Mouse (Mus musculus): ENCODE results near the gene Cfb. TPM values are rescaled to one million over a fixed set of nuclear protein-coding genes. Genes with fewer than 3 reads are reported as not detected.

The Cfb gene
- polyA plus RNA-seq, 1 experiment = 14.9 TPM

- peaks cover 14% of the 10 kb centered on the region; the same call in 1 of the 2 replicates for H3K36me3 ChIP-seq (ENCODE audit: control insufficient read depth, insufficient read depth, low read length)
- under 1% methylated on average over 43 of the region's 45 CpGs for WGBS
- peak overlapping the region; percentile 97 for H3K4me3 ChIP-seq (ENCODE audit: control insufficient read depth, insufficient read depth, low read length)
- peak; percentile 57 for DNase-seq
- no peaks in the 10 kb centered on the region for H3K27me3 ChIP-seq (ENCODE audit: control insufficient read depth, insufficient read depth, low read length)
- peaks cover 19% of the 10 kb centered on the region for H3K4me1 ChIP-seq (replicated peaks; ENCODE audit: control insufficient read depth, insufficient read depth, low read length)
- 0 out of 2 replicates have a peak, but pooled peaks have one; percentile 36 for TF ChIP-seq POLR2A (IDR thresholded peaks at IDR 0.05; ENCODE audit: control insufficient read depth, extremely low read depth, insufficient read depth, low read length, poor library complexity)
- TF ChIP-seq CTCF (IDR thresholded peaks at IDR 0.05; ENCODE audit: borderline replicate concordance, control insufficient read depth, extremely low read depth, insufficient read depth, low read length, poor library complexity) = no peak
- peak overlapping the region; percentile 72 for H3K27ac ChIP-seq (ENCODE audit: control insufficient read depth, insufficient read depth, low read length)
Measured at GRCm38 (mm10) chr17:34899053-34899889, 37.0 kb upstream of the Cfb start.

DNA sequence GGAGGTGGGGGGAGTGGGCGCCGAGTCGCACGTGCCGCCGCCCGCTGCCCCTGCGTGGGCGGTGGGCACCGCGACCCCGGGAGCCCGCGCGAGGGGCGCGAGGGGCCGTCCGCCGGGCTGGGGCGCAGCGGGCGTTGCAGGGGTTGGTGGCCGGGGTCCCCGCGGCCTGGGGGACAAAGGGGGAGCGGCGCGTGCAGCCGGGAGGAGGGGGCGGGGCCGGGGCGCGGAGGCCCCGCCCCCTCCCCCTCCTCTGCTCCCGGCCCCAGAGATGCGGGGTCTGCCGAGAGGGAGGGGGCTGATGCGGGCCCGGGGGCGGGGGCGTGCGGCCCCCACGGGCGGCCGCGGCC, 36.4 kb upstream of the Cfb start:
- Histone ChIP-seq H3K27ac (ENCODE audit: control insufficient read depth, insufficient read depth, low read length) (peak overlapping the region; percentile 27; the same call in 1 of the 2 replicates), H3K4me1 (replicated peaks; ENCODE audit: control insufficient read depth, insufficient read depth, low read length) (peaks cover 23% of the 10 kb centered on the region), H3K36me3 (ENCODE audit: control insufficient read depth, insufficient read depth, low read length) (peaks cover 14% of the 10 kb centered on the region; the same call in 1 of the 2 replicates)

DNA sequence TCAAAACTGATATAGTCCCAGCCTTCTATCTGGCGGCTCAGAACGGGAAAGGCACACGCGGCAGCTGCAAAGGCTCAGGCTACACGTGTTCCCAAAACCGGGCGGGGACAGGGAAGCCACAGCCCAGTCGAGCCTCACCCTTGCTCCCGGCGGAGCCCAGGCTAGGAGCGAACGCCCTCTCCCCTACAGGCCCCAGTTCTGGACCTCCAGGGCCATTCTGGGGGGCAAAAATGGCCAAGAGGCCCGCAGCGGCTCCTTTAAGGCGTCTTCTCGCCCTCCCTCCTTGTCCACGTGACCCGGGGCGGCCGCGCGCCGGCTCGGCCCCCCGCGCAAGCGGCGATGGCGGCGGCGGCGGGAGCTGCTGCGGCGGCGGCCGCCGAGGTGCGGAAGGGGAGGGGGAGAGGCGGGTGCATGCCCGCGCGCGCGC, 35.9 kb upstream of the Cfb start, which contains the start of the genes C2 and Ehmt2:
Gene C2 (minus strand): TSS at position 106 of the 427 bp plus-strand sequence.
Gene Ehmt2 (plus strand): TSS at position 310 of the 427 bp plus-strand sequence.
- TF ChIP-seq POLR2A (IDR thresholded peaks at IDR 0.05; ENCODE audit: control insufficient read depth, extremely low read depth, insufficient read depth, low read length, poor library complexity) (peak; percentile 42; the same call in 1 of the 2 replicates), CTCF (IDR thresholded peaks at IDR 0.05; ENCODE audit: borderline replicate concordance, control insufficient read depth, extremely low read depth, insufficient read depth, low read length, poor library complexity) (0 out of 2 replicates have a peak, but pooled peaks have one; percentile 17)
- peaks cover 9% of the 10 kb centered on the region; the same call in 1 of the 2 replicates for H3K36me3 ChIP-seq (ENCODE audit: control insufficient read depth, insufficient read depth, low read length)
- peak within 1 kb of the TSS; percentile 97 for H3K4me3 ChIP-seq (ENCODE audit: control insufficient read depth, insufficient read depth, low read length)
- DNase-seq = peak; percentile 81
- peaks cover 23% of the 10 kb centered on the region for H3K4me1 ChIP-seq (replicated peaks; ENCODE audit: control insufficient read depth, insufficient read depth, low read length)
- H3K27me3 ChIP-seq (ENCODE audit: control insufficient read depth, insufficient read depth, low read length) = no peaks in the 10 kb centered on the region
- under 1% methylated on average over 30 of the region's 44 CpGs for WGBS
- peak within 1 kb of the TSS; percentile 72 for H3K27ac ChIP-seq (ENCODE audit: control insufficient read depth, insufficient read depth, low read length)

More for the DNA sequence above, 36.4 kb upstream of the Cfb start:
- no peaks in the 10 kb centered on the region for H3K27me3 ChIP-seq (ENCODE audit: control insufficient read depth, insufficient read depth, low read length)
- TF ChIP-seq CTCF (IDR thresholded peaks at IDR 0.05; ENCODE audit: borderline replicate concordance, control insufficient read depth, extremely low read depth, insufficient read depth, low read length, poor library complexity) = no peak
- no peak for TF ChIP-seq POLR2A (IDR thresholded peaks at IDR 0.05; ENCODE audit: control insufficient read depth, extremely low read depth, insufficient read depth, low read length, poor library complexity)
- DNase-seq = no peak
- 1% methylated on average over 38 of the region's 47 CpGs for WGBS
- H3K4me3 ChIP-seq (ENCODE audit: control insufficient read depth, insufficient read depth, low read length) = peak overlapping the region; percentile 97

DNA sequence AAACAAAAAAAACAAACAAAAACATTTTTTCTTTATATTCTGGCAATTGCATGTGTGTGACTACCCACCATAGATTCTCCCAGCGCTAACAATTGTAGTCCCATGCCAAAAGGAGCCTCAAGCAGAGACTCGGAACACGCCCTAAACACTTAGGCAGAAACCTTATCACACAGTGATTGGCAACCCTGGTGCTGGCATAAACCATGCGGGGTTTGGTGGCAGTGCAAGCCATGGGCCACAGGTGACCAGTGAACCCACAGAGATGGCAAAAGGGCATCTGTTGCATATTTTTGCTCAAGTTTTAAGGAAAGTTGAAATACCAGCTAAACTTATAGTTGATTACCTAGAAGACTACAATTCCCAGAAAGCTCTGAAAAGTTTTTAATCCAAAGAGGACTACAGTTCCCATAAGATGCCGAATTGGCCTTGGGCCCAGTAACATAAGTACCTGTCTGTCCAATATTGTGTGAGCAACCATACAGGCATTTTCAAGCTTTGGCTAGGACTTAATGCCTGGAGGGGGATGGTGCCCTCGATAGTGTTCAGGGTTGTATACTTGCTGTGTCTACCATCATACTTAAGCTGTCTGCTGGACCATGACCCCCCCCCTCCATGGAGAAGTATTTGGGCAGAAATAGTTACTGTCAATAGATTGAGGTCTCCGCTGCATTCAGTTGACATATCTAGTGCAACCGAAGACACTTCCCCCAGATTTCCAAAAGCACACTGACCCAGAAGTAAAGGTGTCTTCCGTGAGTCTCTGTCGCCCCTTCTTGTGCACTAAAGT, 35.2 kb upstream of the Cfb start:
- H3K27ac ChIP-seq (ENCODE audit: control insufficient read depth, insufficient read depth, low read length) = no peak overlapping the region
- DNase-seq = no peak

DNA sequence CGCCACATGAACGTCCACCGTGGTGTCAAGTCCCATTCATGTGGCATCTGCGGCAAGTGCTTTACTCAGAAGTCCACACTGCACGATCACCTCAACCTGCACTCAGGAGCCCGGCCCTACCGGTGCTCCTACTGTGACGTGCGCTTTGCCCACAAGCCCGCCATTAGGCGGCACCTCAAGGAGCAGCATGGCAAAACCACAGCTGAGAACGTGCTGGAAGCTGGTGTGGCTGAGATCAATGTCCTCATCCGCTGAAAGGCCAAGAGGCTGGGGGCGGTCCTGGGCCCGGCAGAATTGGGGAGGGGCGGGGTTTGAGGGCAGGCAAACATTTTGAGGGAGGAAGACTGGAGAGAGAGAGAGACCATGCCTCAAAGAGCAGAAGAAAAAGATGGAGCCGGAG, 34.0 kb upstream of the Cfb start:
- peak; percentile 29 for DNase-seq
- TF ChIP-seq CTCF (IDR thresholded peaks at IDR 0.05; ENCODE audit: borderline replicate concordance, control insufficient read depth, extremely low read depth, insufficient read depth, low read length, poor library complexity) (no peak), POLR2A (IDR thresholded peaks at IDR 0.05; ENCODE audit: control insufficient read depth, extremely low read depth, insufficient read depth, low read length, poor library complexity) (no peak)
- Histone ChIP-seq H3K36me3 (ENCODE audit: control insufficient read depth, insufficient read depth, low read length) (no peaks in the 10 kb centered on the region), H3K4me3 (ENCODE audit: control insufficient read depth, insufficient read depth, low read length) (no peak overlapping the region), H3K4me1 (replicated peaks; ENCODE audit: control insufficient read depth, insufficient read depth, low read length) (peaks cover 23% of the 10 kb centered on the region), H3K27me3 (ENCODE audit: control insufficient read depth, insufficient read depth, low read length) (no peaks in the 10 kb centered on the region), H3K27ac (ENCODE audit: control insufficient read depth, insufficient read depth, low read length) (no peak overlapping the region)
- 20% methylated on average over 17 of the region's 17 CpGs for WGBS

More for the DNA sequence above, 35.2 kb upstream of the Cfb start:
- no peaks in the 10 kb centered on the region for H3K27me3 ChIP-seq (ENCODE audit: control insufficient read depth, insufficient read depth, low read length)
- TF ChIP-seq POLR2A (IDR thresholded peaks at IDR 0.05; ENCODE audit: control insufficient read depth, extremely low read depth, insufficient read depth, low read length, poor library complexity) (no peak), CTCF (IDR thresholded peaks at IDR 0.05; ENCODE audit: borderline replicate concordance, control insufficient read depth, extremely low read depth, insufficient read depth, low read length, poor library complexity) (no peak)
- WGBS = 31% methylated on average over 10 of the region's 10 CpGs
- peak overlapping the region; percentile 97 for H3K4me3 ChIP-seq (ENCODE audit: control insufficient read depth, insufficient read depth, low read length)
- peaks cover 3% of the 10 kb centered on the region; the same call in 1 of the 2 replicates for H3K36me3 ChIP-seq (ENCODE audit: control insufficient read depth, insufficient read depth, low read length)
- peaks cover 23% of the 10 kb centered on the region for H3K4me1 ChIP-seq (replicated peaks; ENCODE audit: control insufficient read depth, insufficient read depth, low read length)

DNA sequence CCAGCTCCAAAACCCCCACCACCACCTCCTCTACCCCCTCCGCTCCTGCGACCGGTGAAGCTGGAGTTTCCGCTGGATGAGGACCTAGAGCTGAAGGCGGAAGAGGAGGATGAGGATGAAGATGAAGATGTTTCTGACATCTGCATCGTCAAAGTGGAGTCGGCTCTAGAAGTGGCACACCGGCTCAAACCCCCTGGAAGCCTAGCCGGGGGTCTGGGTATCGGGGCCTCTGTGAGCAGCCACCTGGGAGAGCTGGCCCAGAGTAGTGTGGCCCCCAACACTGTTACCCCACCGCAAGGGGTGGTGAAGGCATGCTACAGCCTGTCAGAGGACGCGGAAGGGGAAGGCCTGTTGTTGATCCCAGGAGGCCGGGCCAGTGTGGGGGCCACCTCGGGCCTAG, 33.4 kb upstream of the Cfb start:
- 91% methylated on average over 15 of the region's 15 CpGs for WGBS
- no peak for TF ChIP-seq CTCF (IDR thresholded peaks at IDR 0.05; ENCODE audit: borderline replicate concordance, control insufficient read depth, extremely low read depth, insufficient read depth, low read length, poor library complexity)
- no peak for DNase-seq
- peaks cover 23% of the 10 kb centered on the region for H3K4me1 ChIP-seq (replicated peaks; ENCODE audit: control insufficient read depth, insufficient read depth, low read length)
- no peak overlapping the region for H3K4me3 ChIP-seq (ENCODE audit: control insufficient read depth, insufficient read depth, low read length)
- H3K27me3 ChIP-seq (ENCODE audit: control insufficient read depth, insufficient read depth, low read length) = no peaks in the 10 kb centered on the region
- H3K36me3 ChIP-seq (ENCODE audit: control insufficient read depth, insufficient read depth, low read length) = no peaks in the 10 kb centered on the region
- H3K27ac ChIP-seq (ENCODE audit: control insufficient read depth, insufficient read depth, low read length) = no peak overlapping the region

All from thymus, adult 2 months (tissue).